Mouse (Mus musculus) midbrain, embryonic 15.5 days (tissue): ENCODE measurements at regions not wholly inside any gene's neighbourhood (a gene's known extent, or its start where the extent isn't known, plus 50 kb on each side); places are given as distances from the start of the nearest gene placed in this dataset.
A peak's percentile ranks its signal among the peaks of the same experiment; 100 is the strongest.

Experiments
- ATAC-seq: fragments of 200-750 bp; cut with Nextera tagmentation; replicated peaks from 2 replicates; pipeline ENCODE4 v1.8.0; 2017; ENCODE audit warnings: moderate TSS enrichment
- H3K27ac ChIP-seq: fragments of 300-500 bp; sonication (generic); 2 replicates; pipeline ENCODE4 v1.5.1; 2015; ENCODE audit warnings: mild to moderate bottlenecking, inconsistent platforms
- H3K27me3 ChIP-seq: fragments of 300-500 bp; sonication (generic); replicated peaks from 2 replicates; pipeline ENCODE4 v1.6.1; 2015; ENCODE audit warnings: inconsistent platforms
- H3K36me3 ChIP-seq: fragments of 300-500 bp; sonication (generic); replicated peaks from 2 replicates; pipeline ENCODE4 v1.6.1; 2015; ENCODE audit warnings: inconsistent platforms
- H3K4me1 ChIP-seq: fragments of 300-500 bp; sonication (generic); 2 replicates; pipeline ENCODE4 v1.6.1; 2015; ENCODE audit warnings: inconsistent platforms
- H3K4me2 ChIP-seq: fragments of 300-500 bp; sonication (generic); 2 replicates; pipeline ENCODE4 v1.6.1; 2015; ENCODE audit warnings: inconsistent platforms, mild to moderate bottlenecking, moderate library complexity
- H3K4me3 ChIP-seq: fragments of 300-500 bp; sonication (generic); 2 replicates; pipeline ENCODE4 v1.5.1; 2015; ENCODE audit warnings: mild to moderate bottlenecking, inconsistent platforms
- H3K9ac ChIP-seq: fragments of 300-500 bp; sonication (generic); 2 replicates; pipeline ENCODE4 v1.6.1; 2015; ENCODE audit warnings: mild to moderate bottlenecking, inconsistent platforms
- H3K9me3 ChIP-seq: fragments of 300-500 bp; sonication (generic); 2 replicates; pipeline ENCODE4 v1.6.1; 2016; ENCODE audit warnings: inconsistent platforms
- WGBS: fragments of 180-500 bp; shearing (Covaris S2); methylation state at CpG from one replicate; pipeline ENCODE4 v1.1.7; 2015; ENCODE audit warnings: mixed read lengths; 5-methylcytosine and 5-hydroxymethylcytosine counted together

GRCm38 (mm10) chr6:10156097-10156496, 1207.9 kb downstream of the Nxph1 start:
- Histone ChIP-seq H3K4me1 (no peaks in the 10 kb centered on the region), H3K9me3 (no peaks in the 10 kb centered on the region), H3K4me3 (no peak overlapping the region), H3K27me3 (no peaks in the 10 kb centered on the region), H3K36me3 (no peaks in the 10 kb centered on the region), H3K9ac (no peak overlapping the region), H3K27ac (no peak overlapping the region), H3K4me2 (no peak overlapping the region)
- 66% methylated on average over 2 of the region's 2 CpGs for WGBS
- ATAC-seq, result no peak

DNA sequence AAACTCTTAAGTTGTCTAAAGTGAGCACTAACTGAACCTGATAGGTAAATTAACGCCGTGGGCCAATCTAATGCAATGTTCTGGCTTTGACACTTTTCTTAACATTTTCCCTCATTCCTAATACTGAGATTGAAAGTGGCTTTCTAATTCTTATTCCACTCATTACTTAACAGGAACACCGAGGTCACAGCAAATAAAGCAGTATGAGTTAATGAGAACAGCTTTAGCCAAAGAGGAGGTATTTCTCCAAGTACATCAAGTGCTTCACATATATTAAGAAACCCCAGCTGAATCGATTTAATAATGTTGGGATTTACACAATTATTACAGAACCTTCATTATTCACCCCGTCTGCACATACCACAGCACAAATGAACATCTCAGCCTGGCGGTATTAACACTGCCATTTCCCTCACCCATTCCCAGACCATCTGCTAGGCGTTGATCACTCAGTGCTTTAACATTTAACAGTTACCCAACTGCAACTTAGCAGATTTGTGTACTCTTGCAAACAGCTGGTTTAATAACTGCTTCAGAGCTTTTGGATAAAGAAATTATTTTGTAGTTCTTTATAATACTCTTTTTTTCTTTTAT, 1233.5 kb downstream of the Nxph1 start:
- ATAC-seq, result peak; percentile 84
- Histone ChIP-seq H3K4me2 (no peak overlapping the region), H3K4me3 (no peak overlapping the region), H3K4me1 (no peaks in the 10 kb centered on the region), H3K27ac (no peak overlapping the region), H3K27me3 (no peaks in the 10 kb centered on the region), H3K9ac (no peak overlapping the region), H3K9me3 (no peaks in the 10 kb centered on the region), H3K36me3 (no peaks in the 10 kb centered on the region)
- 66% methylated on average over 7 of the region's 7 CpGs for WGBS

DNA sequence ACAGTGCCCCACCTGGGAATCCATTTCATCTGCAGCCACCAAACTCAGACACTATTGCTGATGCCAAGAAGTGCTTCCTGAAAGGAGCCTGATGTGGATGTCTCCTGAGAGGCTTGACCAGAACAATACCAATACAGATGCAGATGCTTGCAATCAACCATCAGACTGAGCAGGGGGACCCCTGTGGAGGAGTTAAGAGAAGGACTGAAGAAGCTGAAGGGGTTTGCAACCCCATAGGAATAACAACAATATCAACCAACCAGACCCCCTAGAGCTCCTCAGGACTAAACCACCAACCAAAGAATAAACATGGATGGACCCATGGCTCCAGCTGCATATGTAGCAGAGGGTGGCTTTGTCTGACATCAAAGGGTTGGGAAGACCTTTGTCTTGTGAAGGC, 1237.7 kb downstream of the Nxph1 start:
- no peaks in the 10 kb centered on the region for H3K4me1 ChIP-seq
- no peak overlapping the region for H3K4me3 ChIP-seq
- H3K36me3 ChIP-seq, result no peaks in the 10 kb centered on the region
- no peak overlapping the region for H3K4me2 ChIP-seq
- no peak for ATAC-seq
- H3K9me3 ChIP-seq, result no peaks in the 10 kb centered on the region
- H3K27me3 ChIP-seq, result no peaks in the 10 kb centered on the region
- H3K9ac ChIP-seq, result no peak overlapping the region
- no peak overlapping the region for H3K27ac ChIP-seq
